Mouse (Mus musculus) thymus, adult 2 months (tissue): ENCODE measurements around the gene Lrrc17. TPM values are rescaled to one million over a fixed set of nuclear protein-coding genes. Genes with fewer than 3 reads are reported as not detected.

Experiments used
- DNase-seq: peaks from one replicate; pipeline ENCODE4 v3.0.0; 2021
- H3K27ac ChIP-seq: fragments of 200-500 bp; 2 replicates; pipeline ENCODE4 v1.5.1; 2012; ENCODE audit warnings: low read length, control low read depth; ENCODE audit not compliant: control insufficient read depth, insufficient read depth
- H3K27me3 ChIP-seq: fragments of 200-500 bp; 2 replicates; pipeline ENCODE4 v1.6.1; 2012; ENCODE audit warnings: mild to moderate bottlenecking, low read length, moderate library complexity, mixed read lengths; ENCODE audit not compliant: control insufficient read depth, insufficient read depth
- H3K36me3 ChIP-seq: fragments of 200-500 bp; 2 replicates; pipeline ENCODE4 v1.6.1; 2012; ENCODE audit warnings: mild to moderate bottlenecking, low read length, moderate library complexity; ENCODE audit not compliant: control insufficient read depth, insufficient read depth
- H3K4me1 ChIP-seq: fragments of 200-500 bp; replicated peaks from 2 replicates; pipeline ENCODE4 v1.6.1; 2012; ENCODE audit warnings: low read length; ENCODE audit not compliant: control insufficient read depth, insufficient read depth
- H3K4me3 ChIP-seq: fragments of 200-500 bp; 2 replicates; pipeline ENCODE4 v1.5.1; 2012; ENCODE audit warnings: mild to moderate bottlenecking, low read length, control low read depth, moderate library complexity; ENCODE audit not compliant: control insufficient read depth, insufficient read depth
- CTCF ChIP-seq: fragments of 200-500 bp; IDR thresholded peaks from 2 replicates; pipeline ENCODE4 v1.5.1; 2012; ENCODE audit warnings: mild to moderate bottlenecking, control low read depth, low read length, moderate library complexity, borderline replicate concordance; ENCODE audit not compliant: control insufficient read depth, poor library complexity, insufficient read depth; ENCODE audit errors: extremely low read depth
- POLR2A ChIP-seq: fragments of 200-500 bp; IDR thresholded peaks from 2 replicates; pipeline ENCODE4 v1.6.1; 2012; ENCODE audit warnings: mild to moderate bottlenecking, low read length, control low read depth, moderate library complexity; ENCODE audit not compliant: control insufficient read depth, poor library complexity, insufficient read depth; ENCODE audit errors: extremely low read depth
- WGBS: fragments of 180-500 bp; shearing (Covaris S2); methylation state at CpG from one replicate; pipeline ENCODE4 v1.1.7; 2018; 5-methylcytosine and 5-hydroxymethylcytosine counted together
- polyA plus RNA-seq: library from polyadenylated mRNA; depleted of rRNA; stranded (reverse); fragments of >200 nt; gene quantifications from 2 replicates; pipeline ENCODE4 v1.2.3, GENCODE M21; 2012

The Lrrc17 gene
- polyA plus RNA-seq, 1 experiment: 2.0 TPM

- Histone ChIP-seq H3K4me3 (no peak overlapping the region), H3K4me1 (no peaks in the 10 kb centered on the region), H3K27ac (no peak overlapping the region), H3K27me3 (no peaks in the 10 kb centered on the region), H3K36me3 (no peaks in the 10 kb centered on the region)
- 61% methylated on average over 8 of the region's 8 CpGs for WGBS
- no peak for DNase-seq
- TF ChIP-seq CTCF (no peak), POLR2A (no peak)
Measured at GRCm38 (mm10) chr5:21547005-21547404, 3.6 kb downstream of the Lrrc17 start.

GRCm38 (mm10) chr5:21553685-21554084, 10.3 kb downstream of the Lrrc17 start:
- Histone ChIP-seq H3K27me3 (no peaks in the 10 kb centered on the region), H3K27ac (no peak overlapping the region), H3K4me3 (no peak overlapping the region), H3K4me1 (no peaks in the 10 kb centered on the region), H3K36me3 (no peaks in the 10 kb centered on the region)
- no peak for TF ChIP-seq CTCF
- TF ChIP-seq POLR2A: no peak
- DNase-seq: no peak
- WGBS: 95% methylated on average over 4 of the region's 4 CpGs

DNA sequence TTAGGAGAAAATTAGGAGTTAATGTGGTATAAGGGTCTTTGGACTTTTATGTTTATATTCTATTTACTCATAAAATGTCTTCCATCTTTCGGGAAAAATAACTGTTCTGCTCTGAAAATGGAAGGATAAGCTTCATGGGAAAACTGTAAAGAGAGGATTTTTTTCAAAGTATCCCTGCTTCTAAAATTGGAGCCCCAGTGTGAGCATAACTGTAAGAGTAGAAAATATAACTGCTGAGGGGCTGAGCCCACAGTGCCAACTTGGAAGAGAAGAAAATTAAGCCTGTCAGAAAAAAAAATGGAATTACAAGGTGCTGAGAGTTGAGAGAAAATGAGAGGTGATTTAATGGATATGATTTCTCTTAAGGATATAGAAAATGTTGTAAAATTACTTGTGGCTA, 11.4 kb downstream of the Lrrc17 start:
- H3K36me3 ChIP-seq: no peaks in the 10 kb centered on the region
- WGBS: 86% methylated on average over 1 of the region's 1 CpGs

GRCm38 (mm10) chr5:21556502-21556901, 13.1 kb downstream of the Lrrc17 start:
- no peak overlapping the region for H3K4me3 ChIP-seq
- no peak for TF ChIP-seq POLR2A
- no peak for TF ChIP-seq CTCF
- no peaks in the 10 kb centered on the region for H3K4me1 ChIP-seq
- WGBS: 89% methylated on average over 3 of the region's 3 CpGs
- no peaks in the 10 kb centered on the region for H3K27me3 ChIP-seq
- H3K27ac ChIP-seq: no peak overlapping the region
- DNase-seq: no peak
- no peaks in the 10 kb centered on the region for H3K36me3 ChIP-seq

More for the DNA sequence above, 11.4 kb downstream of the Lrrc17 start:
- H3K4me1 ChIP-seq: no peaks in the 10 kb centered on the region
- no peak overlapping the region for H3K27ac ChIP-seq
- no peak for TF ChIP-seq CTCF
- TF ChIP-seq POLR2A: no peak
- H3K4me3 ChIP-seq: no peak overlapping the region
- no peak for DNase-seq
- no peaks in the 10 kb centered on the region for H3K27me3 ChIP-seq

DNA sequence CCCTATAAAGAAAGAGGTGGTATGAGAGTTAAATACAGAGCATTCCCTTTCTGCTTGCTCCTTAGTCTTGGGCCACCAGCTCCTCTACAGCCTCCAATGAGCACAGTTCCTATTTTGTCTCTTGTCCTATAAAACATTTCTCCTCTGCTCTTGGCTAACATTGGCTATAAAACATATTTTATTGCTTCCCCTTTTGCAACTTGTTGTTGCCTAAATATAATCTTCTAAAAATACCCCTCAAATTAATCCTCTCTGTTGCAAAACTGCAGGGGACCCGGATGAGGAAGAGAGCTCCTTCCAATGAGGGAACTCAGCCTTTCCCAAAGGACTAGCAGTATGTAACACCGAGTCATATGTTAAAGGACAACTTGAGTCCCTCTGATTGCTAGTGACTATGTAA, 20.6 kb downstream of the Lrrc17 start:
- 32% methylated on average over 2 of the region's 2 CpGs for WGBS
- H3K27ac ChIP-seq: no peak overlapping the region
- no peaks in the 10 kb centered on the region for H3K36me3 ChIP-seq
- H3K4me3 ChIP-seq: no peak overlapping the region
- no peaks in the 10 kb centered on the region for H3K27me3 ChIP-seq
- no peak for DNase-seq
- TF ChIP-seq POLR2A (no peak), CTCF (no peak)
- H3K4me1 ChIP-seq: no peaks in the 10 kb centered on the region

GRCm38 (mm10) chr5:21565392-21566065, 22.2 kb downstream of the Lrrc17 start:
- no peak for DNase-seq

DNA sequence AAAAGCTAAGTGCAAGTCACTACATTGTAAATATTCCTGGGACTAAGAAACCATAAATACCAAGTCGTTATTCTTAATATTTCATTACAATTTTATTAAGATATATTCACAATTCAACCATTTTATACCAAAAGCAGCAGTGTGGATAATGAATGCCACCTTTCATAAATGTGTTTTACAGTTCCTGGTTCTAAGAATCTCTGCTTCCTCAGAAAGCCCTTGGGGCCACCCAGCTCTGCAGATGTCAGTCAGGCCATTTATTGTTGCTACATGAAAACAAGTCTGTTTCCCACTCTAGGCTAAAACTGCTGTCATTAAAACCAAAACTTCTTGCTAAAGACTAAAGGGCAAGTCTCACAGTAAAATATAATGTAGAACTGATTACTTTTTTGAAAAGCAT, 24.4 kb downstream of the Lrrc17 start:
- DNase-seq: no peak
- no peaks in the 10 kb centered on the region for H3K36me3 ChIP-seq
- H3K27me3 ChIP-seq: no peaks in the 10 kb centered on the region
- H3K4me3 ChIP-seq: no peak overlapping the region
- H3K4me1 ChIP-seq: no peaks in the 10 kb centered on the region
- H3K27ac ChIP-seq: no peak overlapping the region
- TF ChIP-seq POLR2A: no peak
- no peak for TF ChIP-seq CTCF
- WGBS: 71% methylated on average over 1 of the region's 1 CpGs

More at GRCm38 (mm10) chr5:21565392-21566065, 22.2 kb downstream of the Lrrc17 start:
- TF ChIP-seq POLR2A: no peak
- TF ChIP-seq CTCF: no peak
- no peaks in the 10 kb centered on the region for H3K27me3 ChIP-seq
- no peaks in the 10 kb centered on the region for H3K4me1 ChIP-seq
- 97% methylated on average over 9 of the region's 9 CpGs for WGBS
- H3K27ac ChIP-seq: no peak overlapping the region
- no peaks in the 10 kb centered on the region for H3K36me3 ChIP-seq
- H3K4me3 ChIP-seq: no peak overlapping the region
